Mouse (Mus musculus) CH12.LX (cell line): ENCODE measurements around the gene Ubxn10.

Experiments used
- CTCF ChIP-seq, 2 experiments: IDR thresholded peaks in 1 of 2; conservative IDR thresholded peaks in 1 of 2; 2 replicates each; pipeline ENCODE4 v1.5.1; 2011 to 2012; ENCODE audit warnings: low read depth in 2 of 2, low read length in 2 of 2, improper control_type of control experiment in 1 of 2, inconsistent platforms in 1 of 2, mild to moderate bottlenecking in 1 of 2, moderate library complexity in 1 of 2
- E2F4 ChIP-seq: IDR thresholded peaks from 2 replicates; pipeline ENCODE4 v1.6.1; 2011; ENCODE audit warnings: low read depth, low read length, improper control_type of control experiment; ENCODE audit not compliant: insufficient replicate concordance
- EP300 ChIP-seq: IDR thresholded peaks from 2 replicates; pipeline ENCODE4 v1.6.1; 2011; ENCODE audit warnings: low read length, improper control_type of control experiment
- MEF2A ChIP-seq: IDR thresholded peaks from 2 replicates; pipeline ENCODE4 v1.6.1; 2014; ENCODE audit warnings: low read depth, mild to moderate bottlenecking, inconsistent platforms, low read length, improper control_type of control experiment, borderline replicate concordance
- MXI1 ChIP-seq: IDR thresholded peaks from 2 replicates; pipeline ENCODE4 v1.6.1; 2011; ENCODE audit warnings: mild to moderate bottlenecking, low read depth, low read length, improper control_type of control experiment
- POLR2A ChIP-seq: IDR thresholded peaks from 2 replicates; pipeline ENCODE4 v1.6.1; 2011; ENCODE audit warnings: low read depth, mild to moderate bottlenecking, improper control_type of control experiment, low read length
- SIN3A ChIP-seq: IDR thresholded peaks from 2 replicates; pipeline ENCODE4 v1.6.1; 2012; ENCODE audit warnings: low read length, improper control_type of control experiment, inconsistent platforms
- TBP ChIP-seq: conservative IDR thresholded peaks from 2 replicates; pipeline ENCODE4 v1.6.1; 2011; ENCODE audit warnings: low read depth, low read length, improper control_type of control experiment

DNA sequence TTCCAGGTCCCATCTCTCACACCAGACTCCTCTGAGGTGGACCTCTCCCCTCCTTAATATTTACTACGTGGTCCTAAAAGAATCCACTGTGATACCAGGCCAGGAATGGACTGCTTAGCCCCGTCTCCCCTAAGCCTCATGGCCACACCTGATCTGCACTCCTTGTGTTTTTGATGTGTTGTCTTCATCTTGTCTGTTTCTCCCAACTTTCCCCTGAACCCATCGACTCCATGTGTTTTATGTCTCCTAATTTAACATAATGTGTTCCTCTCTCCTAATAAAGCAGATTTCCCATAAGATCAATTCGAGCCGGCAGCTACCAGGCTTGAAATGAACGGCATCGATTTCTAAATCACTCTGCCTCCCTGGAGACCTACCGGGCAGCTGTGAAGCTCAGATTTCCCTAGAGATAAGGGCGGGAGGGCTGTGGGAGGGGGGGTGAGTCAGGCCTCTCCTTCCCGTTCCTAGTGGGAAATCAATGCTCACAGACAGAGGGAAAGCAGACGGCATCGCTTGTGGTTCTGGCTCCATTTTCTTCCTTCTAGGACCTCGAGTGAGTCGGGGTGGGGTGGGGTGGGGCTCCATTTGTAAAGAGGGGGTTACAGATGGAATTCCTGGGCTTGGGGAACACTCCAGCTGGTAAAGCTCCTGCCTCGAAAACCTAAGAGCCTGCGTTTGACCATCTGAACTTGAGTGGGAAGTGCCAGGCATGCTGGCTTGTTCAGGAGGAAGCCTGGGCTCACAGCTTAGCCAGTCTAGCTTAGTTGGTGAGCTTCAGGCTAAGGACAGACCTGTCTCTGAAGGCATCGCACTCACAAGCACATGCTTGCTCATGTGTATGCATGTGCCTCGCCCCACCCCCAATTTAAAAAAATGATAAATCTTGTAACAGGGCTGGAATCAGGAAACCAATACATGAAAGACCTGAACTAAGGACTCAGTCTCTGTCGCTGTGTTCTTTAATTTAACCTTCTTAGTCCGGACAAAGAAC lies 40.7 kb upstream of the Ubxn10 start:
- TF ChIP-seq POLR2A (no peak), SIN3A (no peak), CTCF (conservative IDR thresholded peaks at IDR 0.05 in 1 of 2, IDR thresholded peaks at IDR 0.05 in 1 of 2; ENCODE audit: low read depth in 2 of 2, low read length in 2 of 2) (no peak), EP300 (no peak), MEF2A (no peak), TBP (no peak), MXI1 (no peak), E2F4 (no peak)
